Mouse (Mus musculus) urinary bladder, postnatal 36 days (tissue): Measurements from ENCODE around the gene Clec4a4.
"Not testable (repeated sequence)": the region's sequence is repeated elsewhere in the genome, so short reads cannot be mapped to it uniquely, and the experiment has no call there.

Source experiments
- DNase-seq, 2 experiments: peaks; one replicate each; pipeline ENCODE4 v3.0.0; 2022; ENCODE audit warnings: low spot score in 2 of 2, mixed read lengths in 1 of 2

The Clec4a4 gene

GRCm38 (mm10) chr6:122989876-122990437, at the start of gene Clec4a4:
TSS of gene Clec4a4 (plus strand) at chr6:122990367.
- no peak for DNase-seq

GRCm38 (mm10) chr6:122946760-122947159, 43.4 kb upstream of the Clec4a4 start:
- no peak for DNase-seq

- peak in 1 of 2 experiments; percentile 3 for DNase-seq
Measured at GRCm38 (mm10) chr6:122952401-122952800, 37.8 kb upstream of the Clec4a4 start, which contains the start of gene Clec4a3. TSS of gene Clec4a3 (plus strand) at chr6:122952515.

DNA sequence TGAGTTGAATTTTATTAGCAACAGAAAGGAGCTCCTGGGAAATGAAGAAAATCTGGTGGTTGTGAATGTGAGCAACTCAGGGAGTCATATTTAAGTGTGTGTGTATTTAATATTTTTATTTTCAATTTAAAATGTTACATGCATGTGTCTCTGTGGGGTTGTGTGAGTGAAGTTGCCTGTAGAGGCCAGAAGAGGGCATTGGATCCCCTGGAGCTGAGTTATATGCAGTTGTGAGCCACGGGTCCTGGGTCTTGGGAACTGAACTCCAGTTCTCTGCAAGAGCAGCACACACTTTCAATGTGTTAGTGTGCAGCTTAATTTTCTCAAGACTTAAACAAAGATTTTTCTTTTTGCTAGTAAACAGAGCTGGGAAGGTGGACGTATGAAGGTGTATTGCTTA, 25.6 kb upstream of the Clec4a4 start:
- DNase-seq = no peak

- DNase-seq = no peak
Measured at GRCm38 (mm10) chr6:122969048-122969447, 21.1 kb upstream of the Clec4a4 start.

GRCm38 (mm10) chr6:123004696-123005095, 14.5 kb downstream of the Clec4a4 start:
- not testable (repeated sequence) for DNase-seq

DNA sequence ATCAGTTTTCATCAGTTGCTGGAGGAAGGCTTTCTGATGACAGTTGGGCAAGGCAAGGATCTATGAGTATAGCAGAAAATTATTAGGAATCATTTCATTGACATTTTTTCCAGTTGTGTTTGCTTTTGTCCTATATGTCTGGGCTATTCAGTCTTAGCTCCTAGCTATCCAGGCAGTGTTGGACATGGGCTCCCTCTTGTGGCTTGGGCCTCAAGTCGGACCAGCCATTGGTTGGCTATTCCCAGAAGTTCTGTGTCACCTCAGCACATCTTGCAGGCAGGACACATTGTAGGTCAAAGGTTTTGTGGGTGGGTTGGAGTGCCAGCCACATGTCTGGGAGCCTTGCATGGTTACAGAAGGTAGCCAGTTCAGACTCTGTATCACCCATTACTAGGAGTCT, 15.4 kb downstream of the Clec4a4 start:
- no peak for DNase-seq

DNA sequence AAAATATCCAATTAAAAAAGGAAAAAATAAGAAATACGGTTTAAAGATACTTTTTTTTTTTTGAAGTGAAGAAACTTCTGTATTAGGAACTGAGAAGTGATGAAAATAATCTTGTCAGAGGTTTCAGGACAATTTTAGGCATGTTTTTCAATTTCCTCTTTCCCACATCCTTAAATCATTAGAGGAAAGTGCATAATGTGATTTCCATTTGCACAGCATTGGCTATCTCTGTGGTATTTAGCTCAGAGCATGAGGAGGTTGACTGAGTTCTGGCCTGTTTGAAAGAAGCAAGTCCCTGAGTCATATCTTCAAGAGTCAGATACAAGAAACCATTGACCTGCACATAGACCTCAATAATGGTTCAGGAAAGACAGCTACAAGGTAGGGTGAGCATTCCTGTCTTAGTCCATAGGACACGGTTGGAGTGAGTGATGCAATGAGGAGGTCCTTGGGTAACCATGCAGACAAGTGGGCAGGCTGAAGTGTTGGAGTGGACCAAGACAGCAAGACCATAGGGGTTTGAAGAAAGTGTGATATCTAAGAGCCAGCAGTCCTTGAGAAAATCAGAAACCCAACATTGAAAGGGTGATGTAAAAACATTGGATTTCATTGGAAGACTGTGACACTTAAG, 59.7 kb downstream of the Clec4a4 start, which contains the start of gene Clec4b1:
TSS of gene Clec4b1 (plus strand) at position 221 of the 631 bp plus-strand sequence.
- no peak for DNase-seq
